Mouse (Mus musculus) layer of hippocampus, adult 6 months (tissue): ENCODE results near the gene Saxo2. TPM values are rescaled to one million over a fixed set of nuclear protein-coding genes. Genes with fewer than 3 reads are reported as not detected.

Experiments
- long read RNA-seq, 2 experiments: library from polyadenylated mRNA; unstranded; transcript quantifications; one replicate each; pipeline ENCODE4 v2.0.0; 2019 to 2020
- polyA plus RNA-seq: library from polyadenylated mRNA; unstranded; fragments of <200 nt; fragmentation: Nextera tagmentation; gene quantifications from 2 replicates; pipeline ENCODE4 v1.2.3, GENCODE M21; 2021

The Saxo2 gene
- polyA plus RNA-seq = 30.3 and 42.5 TPM in 2 replicates
- long read RNA-seq, experiment 1, transcript Saxo2-202 (2 exons, 430 nt) = major isoform, 7 of 9 reads
- long read RNA-seq, experiment 1, partial matches to known transcripts = 0 of 9 reads
- long read RNA-seq, experiment 1, other reads (novel, unspliced or antisense) = 2 of 9 reads
- long read RNA-seq, experiment 2, partial matches to known transcripts = 0 of 10 reads
- long read RNA-seq, experiment 2, other reads (novel, unspliced or antisense) = 6 of 10 reads

GRCm38 (mm10) chr7:82648353-82649080, at the start of gene Saxo2, which contains the start of gene Efl1:
Gene Saxo2 (minus strand): TSS chr7:82648528.
Gene Efl1 (plus strand): TSS chr7:82648614.

Other genes starting within 250 kb of the Saxo2 start
- gene Efl1, start 86 bp upstream of the Saxo2 start, polyA plus RNA-seq = 9.7 and 10.7 TPM in 2 replicates
- gene Mex3b, start 218.8 kb upstream of the Saxo2 start, polyA plus RNA-seq = 3.1 and 3.7 TPM in 2 replicates